Mouse (Mus musculus): ENCODE measurements at regions not wholly inside any gene's neighbourhood (a gene's known extent, or its start where the extent isn't known, plus 50 kb on each side); places are given as distances from the start of the nearest gene placed in this dataset.

DNA sequence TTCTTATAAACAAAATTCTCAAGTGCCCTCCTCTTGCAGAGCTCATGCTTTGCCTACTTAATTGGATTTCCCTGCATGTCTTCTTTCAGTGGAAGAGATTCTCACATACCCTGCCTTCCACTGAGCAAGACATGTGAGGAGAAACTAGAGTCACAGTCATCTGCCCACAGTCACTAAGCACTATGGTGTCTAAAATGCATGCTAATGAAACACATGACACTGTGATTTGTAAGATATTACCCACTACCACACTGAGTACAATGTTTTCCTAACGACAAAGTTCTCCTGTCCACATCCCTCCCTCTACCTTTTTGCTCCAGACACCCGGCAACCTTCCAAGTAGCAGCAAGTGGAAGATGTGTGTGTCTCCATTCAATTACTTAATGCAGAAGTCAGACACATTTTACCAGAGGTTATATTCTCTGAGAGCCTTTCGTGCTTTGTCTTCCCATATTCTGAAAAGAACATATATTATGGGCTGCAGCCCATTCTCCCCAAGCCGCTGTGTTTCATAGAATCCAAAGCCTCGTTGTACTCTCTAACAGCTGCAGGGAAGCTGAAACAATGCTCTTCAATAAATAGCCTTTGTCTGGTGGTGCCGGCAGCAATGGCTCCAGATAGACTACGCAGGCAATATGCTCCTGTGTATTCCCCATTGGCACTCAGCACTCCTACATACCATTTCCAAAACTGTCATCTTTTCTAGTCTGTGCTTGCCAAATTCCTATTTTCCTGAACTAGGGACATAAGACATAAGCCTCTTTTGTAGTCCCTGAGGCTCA is 670.7 kb downstream of the Poteg start:
- no peak for DNase-seq (ENCODE audit: low read depth)

- no peak for DNase-seq (ENCODE audit: low read depth)
Measured at GRCm38 (mm10) chr8:28125021-28125420, 677.6 kb downstream of the Poteg start.

- no peak for DNase-seq (ENCODE audit: low read depth)
Measured at GRCm38 (mm10) chr8:28141916-28142315, 694.4 kb downstream of the Poteg start.

- DNase-seq (ENCODE audit: low read depth): peak; percentile 25
Measured at GRCm38 (mm10) chr8:28148599-28149452, 701.4 kb downstream of the Poteg start.

DNA sequence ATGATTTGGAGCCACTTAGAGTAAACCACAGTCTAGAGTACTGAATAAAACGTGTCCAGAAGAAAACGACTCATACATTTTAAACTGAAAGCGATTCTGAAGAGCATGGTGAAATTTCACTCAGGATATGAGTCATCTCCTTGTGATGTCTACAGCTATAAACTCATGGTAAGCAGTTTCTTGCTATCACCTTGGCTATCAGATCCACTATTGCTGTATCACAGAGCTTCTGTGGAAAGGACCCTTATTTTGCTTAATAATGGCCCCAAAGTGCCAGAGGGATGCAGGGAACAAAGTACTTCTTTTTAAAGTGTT is 701.9 kb downstream of the Poteg start:
- DNase-seq (ENCODE audit: low read depth): no peak

DNA sequence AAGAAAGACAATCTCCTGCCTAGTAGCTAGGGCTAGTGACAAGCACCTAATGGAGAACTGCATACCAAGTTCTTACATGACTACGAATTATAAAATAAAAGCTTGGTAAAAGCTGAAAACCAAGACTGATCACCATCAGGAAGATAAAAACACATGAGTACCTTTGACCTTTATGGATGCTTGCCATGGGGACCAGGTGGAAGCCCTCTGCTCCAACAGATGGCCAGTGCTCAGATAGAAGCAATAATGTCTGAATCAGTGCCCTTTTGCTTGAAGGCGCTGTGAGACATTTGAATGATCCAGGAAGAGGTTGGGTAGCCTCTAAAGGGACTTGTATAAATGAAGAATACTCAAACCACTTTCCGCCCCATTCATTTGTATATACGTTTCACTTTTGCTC is 713.2 kb downstream of the Poteg start:
- DNase-seq (ENCODE audit: low read depth): no peak

DNA sequence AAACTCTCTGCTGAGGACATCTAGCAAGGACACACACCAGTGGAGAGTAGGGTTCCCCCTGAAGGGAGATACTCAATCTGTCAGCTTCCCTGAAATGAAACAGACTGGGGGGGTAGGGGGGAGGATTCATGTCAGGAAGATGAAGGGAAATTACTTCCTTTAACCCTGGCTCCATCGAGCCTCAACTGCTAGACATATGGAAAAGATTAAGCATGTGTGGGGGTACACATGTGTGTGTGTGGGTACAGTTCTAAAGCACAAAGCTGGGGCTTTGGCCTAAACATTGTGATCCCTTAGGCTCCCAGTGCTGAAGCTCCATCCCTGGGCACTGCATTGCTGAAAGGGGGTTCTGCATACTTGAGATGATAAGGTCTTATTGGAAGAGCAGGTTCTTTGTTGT is 720.6 kb downstream of the Poteg start:
- DNase-seq (ENCODE audit: low read depth): no peak

- no peak for DNase-seq (ENCODE audit: low read depth)
Measured at GRCm38 (mm10) chr8:28171456-28171855, 724.0 kb downstream of the Poteg start.

GRCm38 (mm10) chr8:28195943-28196342 is 748.5 kb downstream of the Poteg start:
- no peak for DNase-seq (ENCODE audit: low read depth)

DNA sequence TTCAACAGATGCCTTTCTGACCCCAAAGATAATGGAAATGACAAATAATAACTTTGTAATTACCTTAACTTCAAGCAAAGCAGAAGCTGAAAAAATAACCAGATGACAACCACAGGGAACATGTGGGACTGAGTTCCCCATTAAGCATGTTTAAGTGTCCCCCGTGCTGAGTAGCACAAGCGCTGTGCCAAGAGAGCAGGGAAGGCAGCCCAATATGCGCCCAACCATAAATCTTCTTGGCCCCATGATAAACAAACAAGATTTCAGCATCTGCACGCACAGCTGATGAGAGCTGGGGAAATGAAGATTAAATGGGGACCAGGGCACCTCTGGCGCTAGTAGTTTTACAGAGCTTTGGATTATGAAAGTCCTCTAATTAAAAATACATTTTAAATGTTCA is 788.1 kb downstream of the Poteg start:
- DNase-seq (ENCODE audit: low read depth): no peak

GRCm38 (mm10) chr8:28239411-28239810 is 791.9 kb downstream of the Poteg start:
- no peak for DNase-seq (ENCODE audit: low read depth)

DNA sequence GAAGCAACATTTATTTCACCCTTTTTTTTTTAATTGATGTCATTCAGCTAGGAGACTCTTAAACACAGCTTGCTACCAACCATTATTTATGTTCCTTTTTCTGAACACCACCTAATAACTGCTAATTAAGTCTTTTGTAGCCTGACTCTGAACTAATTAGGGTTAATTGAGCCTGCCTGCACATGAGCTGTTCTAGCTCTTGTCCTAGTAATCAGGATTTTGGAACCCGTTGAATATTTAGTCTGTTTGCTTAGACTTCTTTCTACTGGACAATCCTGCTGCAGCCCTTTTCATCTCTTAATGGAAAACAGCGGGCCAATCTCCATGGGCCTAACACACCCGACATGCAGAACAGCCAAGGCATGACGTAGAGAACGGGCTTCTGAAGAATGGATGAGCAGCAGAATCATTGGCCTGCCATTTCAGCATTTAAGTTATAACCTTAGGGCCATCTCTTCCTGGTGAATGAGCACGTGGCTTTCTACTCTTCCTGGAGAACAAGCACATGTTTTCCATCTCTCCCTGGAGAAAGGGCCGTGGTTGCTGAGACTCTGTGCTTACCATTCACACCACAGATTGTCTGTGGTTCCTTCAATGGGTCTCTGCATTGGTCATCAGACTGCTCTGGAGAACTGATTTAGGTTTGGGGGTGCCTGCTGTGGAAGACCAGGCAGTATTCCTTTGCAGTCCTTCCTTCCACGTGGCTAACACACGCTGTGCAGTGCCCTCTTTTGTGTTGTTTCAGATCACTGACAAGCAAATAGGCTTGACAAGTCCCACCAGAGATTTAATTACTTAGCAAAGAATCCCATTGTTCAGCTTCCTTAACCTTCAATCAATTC is 805.1 kb downstream of the Poteg start:
- DNase-seq (ENCODE audit: low read depth): no peak

DNA sequence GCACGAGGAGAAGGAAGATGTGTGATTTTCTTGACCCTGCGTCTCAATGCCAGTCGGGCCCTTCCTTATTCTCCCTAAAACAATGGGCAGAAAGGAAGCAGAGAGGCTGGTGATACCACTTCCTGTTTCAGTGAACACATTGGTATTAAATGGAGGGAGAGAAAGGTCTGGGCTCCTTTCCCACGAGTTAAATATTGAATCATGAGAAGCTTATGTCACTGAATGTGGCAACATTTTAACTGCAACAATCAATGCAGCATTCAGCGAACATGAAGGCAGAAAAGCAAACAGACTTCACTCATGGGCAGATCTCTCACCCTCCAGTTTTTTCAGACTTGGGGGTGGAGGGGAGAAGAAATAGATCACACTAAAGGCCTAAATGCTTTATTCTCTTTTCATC is 819.8 kb downstream of the Poteg start:
- DNase-seq (ENCODE audit: low read depth): no peak

GRCm38 (mm10) chr8:28284257-28284656 is 836.8 kb downstream of the Poteg start:
- DNase-seq (ENCODE audit: low read depth): no peak

GRCm38 (mm10) chr8:28298896-28299793 is 851.7 kb downstream of the Poteg start:
- DNase-seq (ENCODE audit: low read depth): no peak

GRCm38 (mm10) chr8:28317081-28317480 is 869.6 kb downstream of the Poteg start:
- no peak for DNase-seq (ENCODE audit: low read depth)

DNA sequence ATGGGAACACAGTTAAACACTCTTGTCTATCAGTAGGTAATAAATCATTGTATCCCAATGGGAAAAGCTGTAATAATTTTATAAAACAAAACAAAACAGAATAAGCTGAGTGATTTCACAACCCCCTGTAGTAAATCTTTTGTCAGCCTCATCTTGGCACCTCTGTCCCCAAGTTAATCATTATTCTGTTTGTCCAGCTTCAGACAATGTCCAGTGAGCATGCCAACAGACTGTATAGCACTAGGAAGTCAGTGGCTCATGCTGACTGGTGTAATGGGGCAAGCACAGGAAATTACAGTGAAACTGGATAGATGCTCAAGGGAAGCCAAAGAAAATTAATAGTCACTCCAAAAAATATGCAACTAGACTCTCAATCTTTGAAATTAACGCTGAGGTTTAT is 885.9 kb downstream of the Poteg start:
- DNase-seq (ENCODE audit: low read depth): no peak

GRCm38 (mm10) chr8:28337484-28337883 is 890.0 kb downstream of the Poteg start:
- DNase-seq (ENCODE audit: low read depth): no peak

- DNase-seq (ENCODE audit: low read depth): no peak
Measured at GRCm38 (mm10) chr8:28341236-28341635, 893.8 kb downstream of the Poteg start.

DNA sequence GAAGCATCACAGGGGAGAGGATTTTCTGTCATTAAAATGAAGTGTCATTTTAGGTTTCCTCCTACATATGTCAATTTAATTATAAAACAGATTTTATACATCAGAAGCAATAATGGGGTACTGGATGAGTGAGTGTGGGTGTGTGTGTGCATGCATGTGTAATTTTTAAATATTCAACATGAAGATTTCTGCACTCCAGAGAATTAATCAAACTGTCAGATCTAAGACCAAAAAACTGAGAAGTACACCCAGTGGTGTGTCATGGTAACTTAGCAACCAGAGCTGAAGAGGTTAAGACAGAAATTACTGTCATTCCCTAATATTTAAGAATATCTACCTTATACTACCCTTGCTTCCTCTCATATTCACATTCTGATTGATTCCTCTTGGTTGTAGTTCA is 919.0 kb downstream of the Poteg start:
- no peak for DNase-seq (ENCODE audit: low read depth)

DNA sequence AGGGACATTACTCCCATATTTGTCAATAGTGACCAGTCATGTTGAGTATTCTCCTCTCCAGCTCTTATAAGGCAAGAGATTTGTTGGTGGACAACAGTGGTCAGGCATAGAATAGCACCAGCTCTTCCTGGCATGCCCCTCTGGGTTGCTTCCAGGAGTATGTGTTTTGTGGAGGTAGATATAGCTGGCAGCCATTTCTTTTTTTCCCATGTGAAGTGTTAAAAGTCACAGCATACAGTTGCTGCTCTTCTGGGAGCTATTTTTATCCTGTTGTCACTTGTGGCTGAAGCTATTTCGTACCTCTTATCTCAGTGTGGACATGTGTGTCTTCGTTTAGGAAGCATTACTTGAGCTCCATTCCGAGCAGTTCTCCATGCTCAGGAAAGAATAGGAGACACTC is 919.9 kb downstream of the Poteg start:
- DNase-seq (ENCODE audit: low read depth): no peak

DNA sequence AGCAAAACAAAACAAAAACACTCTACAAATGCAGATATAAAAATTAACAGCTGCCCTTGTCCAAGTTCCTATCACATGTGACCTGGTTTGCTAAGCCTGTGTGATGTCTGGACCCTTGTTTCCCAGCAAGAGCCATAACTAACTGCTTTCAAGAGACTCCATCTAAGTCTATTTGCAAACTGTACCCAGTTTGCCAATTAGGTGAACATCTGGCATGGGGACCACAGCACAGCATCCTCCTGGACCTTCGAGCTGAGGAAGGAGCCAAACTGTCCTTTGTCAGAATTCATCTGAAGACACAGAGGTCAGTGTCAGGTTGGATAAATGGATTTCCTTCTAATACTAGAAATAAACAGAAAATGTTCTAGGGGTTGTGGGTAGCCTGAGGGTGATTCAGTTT is 924.3 kb downstream of the Poteg start:
- DNase-seq (ENCODE audit: low read depth): no peak

Measured in NIH3T3 (cell line).